Mouse (Mus musculus) myocyte (in vitro differentiated cells): ENCODE measurements at regions not wholly inside any gene's neighbourhood (a gene's known extent, or its start where the extent isn't known, plus 50 kb on each side); places are given as distances from the start of the nearest gene placed in this dataset.

Source experiments
- CEBPB ChIP-seq: IDR thresholded peaks from 2 replicates; pipeline ENCODE4 v1.6.1; 2011; ENCODE audit warnings: mild to moderate bottlenecking, moderate library complexity; ENCODE audit not compliant: poor library complexity, insufficient read depth, severe bottlenecking
- POLR2A ChIP-seq: IDR thresholded peaks from one replicate; pipeline ENCODE4 v1.6.1; 2011; ENCODE audit warnings: low read depth, mild to moderate bottlenecking, control low read depth, moderate library complexity; ENCODE audit not compliant: insufficient read length
- POLR2AphosphoS2 ChIP-seq: IDR thresholded peaks from one replicate; pipeline ENCODE4 v1.6.1; 2011; ENCODE audit warnings: low read depth, control low read depth; ENCODE audit not compliant: insufficient read length
- TCF12 ChIP-seq: IDR thresholded peaks from one replicate; pipeline ENCODE4 v1.6.1; 2011; ENCODE audit warnings: mild to moderate bottlenecking, control low read depth; ENCODE audit not compliant: poor library complexity, insufficient read depth, severe bottlenecking
- USF1 ChIP-seq: IDR thresholded peaks from one replicate; pipeline ENCODE4 v1.6.1; 2011; ENCODE audit warnings: low read depth, mild to moderate bottlenecking, control low read depth, moderate library complexity

DNA sequence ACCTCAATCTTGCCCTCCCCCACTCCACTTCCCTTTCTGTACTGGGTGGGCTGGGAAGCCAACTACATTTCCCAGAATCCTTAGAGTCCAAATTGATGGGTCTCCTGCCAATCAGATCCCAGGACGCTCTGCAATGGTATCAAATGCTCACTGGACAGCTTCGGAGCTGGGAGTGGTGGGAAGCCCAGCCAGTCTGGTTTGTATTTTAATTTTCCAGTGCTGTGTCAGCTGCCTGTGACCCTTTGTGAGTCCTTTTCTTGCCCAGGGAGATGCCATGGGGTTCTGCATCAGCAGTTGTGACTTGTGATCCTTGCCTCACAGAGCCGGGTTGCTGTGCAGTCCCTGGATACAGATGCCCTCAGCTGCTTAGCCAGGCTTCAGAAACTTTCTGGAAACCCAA, 100.6 kb upstream of the Lemd2 start:
- TF ChIP-seq USF1 = no peak
- no peak for TF ChIP-seq POLR2A
- TF ChIP-seq CEBPB = no peak
- TF ChIP-seq POLR2AphosphoS2 = no peak
- no peak for TF ChIP-seq TCF12
